Mouse (Mus musculus) left cerebral cortex, adult 2 months (tissue): ENCODE measurements around the gene Ogdh. TPM values are rescaled to one million over a fixed set of nuclear protein-coding genes. Genes with fewer than 3 reads are reported as not detected.
A peak's percentile ranks its signal among the peaks of the same experiment; 100 is the strongest.

ENCODE experiments used
- DNase-seq, 2 experiments: peaks; one replicate each; pipeline ENCODE4 v3.0.0; 2021 to 2022; ENCODE audit warnings: low spot score in 2 of 2, mixed read lengths in 1 of 2; ENCODE audit errors: extremely low spot score in 1 of 2
- H3K27ac ChIP-seq: fragments of 200-600 bp; 2 replicates; pipeline ENCODE4 v1.8.1; 2022
- H3K4me3 ChIP-seq: fragments of 200-600 bp; 2 replicates; pipeline ENCODE4 v1.8.1; 2022
- CTCF ChIP-seq: fragments of 200-600 bp; IDR thresholded peaks from 2 replicates; pipeline ENCODE4 v1.8.1; 2022; ENCODE audit warnings: antibody characterized with exemption, mild to moderate bottlenecking, moderate library complexity
- intact Hi-C: fragments of 180-260 bp; cut with DNase I; formaldehyde crosslinking; loops from one replicate; pipeline ENCODE4 v1.15.1; 2025
- total RNA-seq, 2 experiments: library from RNA; stranded (reverse); gene quantifications; 2 replicates each; pipeline ENCODE4 v1.2.3; 2021

The Ogdh gene
- total RNA-seq, 2 experiments from 2014 or later = 232 to 245 TPM

GRCm38 (mm10) chr11:6299435-6299834, 8.0 kb downstream of the Ogdh start:
- no peak overlapping the region for H3K27ac ChIP-seq
- DNase-seq = no peak
- no peak overlapping the region for H3K4me3 ChIP-seq
- no peak for TF ChIP-seq CTCF
- intact Hi-C loops = no loop called here

- no peak overlapping the region for H3K27ac ChIP-seq
- TF ChIP-seq CTCF = no peak
- no peak overlapping the region for H3K4me3 ChIP-seq
- intact Hi-C loops = no loop called here
- DNase-seq = no peak
Observed at GRCm38 (mm10) chr11:6302793-6303192, 11.4 kb downstream of the Ogdh start.

GRCm38 (mm10) chr11:6305943-6306430, 14.6 kb downstream of the Ogdh start:
- Histone ChIP-seq H3K27ac (no peak overlapping the region), H3K4me3 (no peak overlapping the region)
- intact Hi-C loops = no loop called here
- TF ChIP-seq CTCF = no peak
- no peak for DNase-seq

- no peak for DNase-seq
- no peak overlapping the region for H3K27ac ChIP-seq
- no peak overlapping the region for H3K4me3 ChIP-seq
- intact Hi-C loops = no loop called here
- no peak for TF ChIP-seq CTCF
Observed at GRCm38 (mm10) chr11:6308181-6308580, 16.7 kb downstream of the Ogdh start.

DNA sequence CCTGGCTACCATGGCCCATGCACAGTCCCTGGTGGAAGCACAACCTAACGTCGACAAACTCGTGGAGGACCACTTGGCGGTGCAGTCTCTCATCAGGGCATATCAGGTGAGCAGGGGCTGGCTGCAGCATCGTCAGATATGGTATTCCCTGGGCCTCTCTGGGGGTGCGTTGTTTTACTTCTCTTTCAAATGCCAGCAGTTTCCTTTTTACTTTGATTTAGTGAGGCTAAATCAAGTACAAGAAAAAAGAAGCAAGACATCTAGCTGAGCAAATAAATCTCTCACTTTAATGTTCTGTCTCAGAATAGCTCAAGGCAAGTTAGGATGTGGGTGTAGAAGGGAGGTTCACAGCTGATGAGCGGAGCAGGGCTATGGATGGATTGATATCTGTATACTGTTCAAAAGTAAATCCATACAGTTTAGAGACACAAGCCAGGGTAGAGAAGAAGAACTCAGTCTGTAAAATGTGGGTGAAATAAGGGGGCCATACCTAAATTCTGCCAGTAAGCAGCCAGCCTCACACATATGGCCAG, 22.5 kb downstream of the Ogdh start:
- H3K4me3 ChIP-seq = no peak overlapping the region
- H3K27ac ChIP-seq = peak overlapping the region; percentile 50; the same call in 1 of the 2 replicates
- no peak for DNase-seq
- TF ChIP-seq CTCF = no peak
- intact Hi-C loops = no loop called here

- no peak overlapping the region for H3K4me3 ChIP-seq
- no peak for DNase-seq
- intact Hi-C loops = no loop called here
- no peak for TF ChIP-seq CTCF
- H3K27ac ChIP-seq = no peak overlapping the region
Observed at GRCm38 (mm10) chr11:6316821-6317220, 25.4 kb downstream of the Ogdh start.

GRCm38 (mm10) chr11:6318559-6318958, 27.1 kb downstream of the Ogdh start:
- H3K27ac ChIP-seq = no peak overlapping the region
- TF ChIP-seq CTCF = no peak
- intact Hi-C loops = no loop called here
- H3K4me3 ChIP-seq = no peak overlapping the region
- DNase-seq = no peak

- Histone ChIP-seq H3K4me3 (no peak overlapping the region), H3K27ac (no peak overlapping the region)
- no peak for TF ChIP-seq CTCF
- intact Hi-C loops = no loop called here
- DNase-seq = no peak
Observed at GRCm38 (mm10) chr11:6319374-6319773, 27.9 kb downstream of the Ogdh start.

- intact Hi-C loops = no loop called here
- H3K4me3 ChIP-seq = no peak overlapping the region
- TF ChIP-seq CTCF = no peak
- H3K27ac ChIP-seq = no peak overlapping the region
- DNase-seq = no peak
Observed at GRCm38 (mm10) chr11:6322086-6322485, 30.7 kb downstream of the Ogdh start.

GRCm38 (mm10) chr11:6323348-6323747, 31.9 kb downstream of the Ogdh start:
- Histone ChIP-seq H3K4me3 (no peak overlapping the region), H3K27ac (no peak overlapping the region)
- TF ChIP-seq CTCF = no peak
- no peak for DNase-seq
- intact Hi-C loops = no loop called here

DNA sequence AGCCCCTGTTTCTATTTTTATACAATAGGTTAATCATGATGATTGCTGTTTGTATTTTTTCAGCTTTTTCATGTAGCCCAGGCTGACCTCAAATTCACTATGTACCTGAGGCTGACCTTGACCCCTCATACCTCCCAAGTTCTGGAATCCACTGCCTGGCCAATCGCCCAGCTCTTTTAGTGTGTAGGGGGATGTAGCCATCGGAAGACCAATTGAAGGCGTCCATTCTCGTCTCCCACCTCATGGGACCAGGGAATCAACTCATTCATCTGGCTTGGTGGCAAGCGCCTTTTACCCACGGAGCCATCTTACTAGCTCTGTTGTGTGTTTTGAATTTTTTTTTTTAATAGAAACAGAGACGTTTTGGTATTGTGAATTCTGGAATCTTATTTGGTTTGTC, 39.8 kb downstream of the Ogdh start:
- no peak for TF ChIP-seq CTCF
- no peak overlapping the region for H3K4me3 ChIP-seq
- DNase-seq = no peak

GRCm38 (mm10) chr11:6332606-6333005, 41.2 kb downstream of the Ogdh start:
- H3K4me3 ChIP-seq = no peak overlapping the region
- no peak for TF ChIP-seq CTCF
- DNase-seq = no peak
- intact Hi-C loops = no loop called here
- H3K27ac ChIP-seq = no peak overlapping the region

More for the DNA sequence above, 39.8 kb downstream of the Ogdh start:
- intact Hi-C loops = no loop called here
- no peak overlapping the region for H3K27ac ChIP-seq

- intact Hi-C loops = no loop called here
- TF ChIP-seq CTCF = no peak
- DNase-seq = no peak
- Histone ChIP-seq H3K27ac (no peak overlapping the region), H3K4me3 (no peak overlapping the region)
Observed at GRCm38 (mm10) chr11:6333403-6333802, 42.0 kb downstream of the Ogdh start.
